Mouse (Mus musculus): Measurements from ENCODE around the gene Olfr791.

Olfr791 gene

DNA sequence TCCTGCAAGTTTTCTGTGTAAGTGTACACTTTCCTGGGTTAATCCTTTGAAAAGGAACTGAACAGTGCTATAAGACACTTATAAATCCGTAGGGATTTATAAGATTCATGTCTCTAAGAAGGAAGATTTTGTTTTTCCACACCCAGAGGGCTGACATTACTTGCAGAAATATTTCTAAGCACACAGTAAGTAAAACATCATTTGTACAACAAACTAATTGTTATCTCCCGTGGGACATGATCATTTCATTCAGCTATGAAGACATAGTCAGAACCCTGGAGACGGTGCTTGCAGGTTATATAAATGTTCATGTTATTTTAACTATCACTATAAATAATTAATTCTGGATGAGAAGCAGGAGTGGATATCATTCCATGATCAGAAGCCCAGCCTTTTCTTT lies at the start of gene Olfr791:
TSS of gene Olfr791 (plus strand) at position 301 of the 400 bp plus-strand sequence.
- DNase-seq: no peak

DNA sequence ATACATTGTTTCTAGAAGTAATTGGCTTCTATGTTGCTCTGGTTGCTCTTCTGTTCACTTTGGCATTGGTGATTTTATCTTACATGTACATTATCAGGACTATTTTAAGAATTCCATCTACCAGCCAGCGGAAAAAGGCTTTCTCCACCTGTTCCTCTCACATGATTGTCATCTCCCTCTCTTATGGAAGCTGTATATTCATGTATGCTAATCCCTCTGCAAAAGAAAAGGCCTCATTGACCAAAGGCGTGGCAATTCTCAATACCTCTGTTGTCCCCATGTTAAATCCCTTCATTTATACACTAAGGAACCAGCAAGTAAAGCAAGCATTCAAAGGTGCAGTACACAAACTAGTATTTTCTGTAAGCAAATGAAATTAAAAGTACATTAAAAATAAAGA lies 48.3 kb upstream of the Olfr791 start:
- no peak for DNase-seq

DNA sequence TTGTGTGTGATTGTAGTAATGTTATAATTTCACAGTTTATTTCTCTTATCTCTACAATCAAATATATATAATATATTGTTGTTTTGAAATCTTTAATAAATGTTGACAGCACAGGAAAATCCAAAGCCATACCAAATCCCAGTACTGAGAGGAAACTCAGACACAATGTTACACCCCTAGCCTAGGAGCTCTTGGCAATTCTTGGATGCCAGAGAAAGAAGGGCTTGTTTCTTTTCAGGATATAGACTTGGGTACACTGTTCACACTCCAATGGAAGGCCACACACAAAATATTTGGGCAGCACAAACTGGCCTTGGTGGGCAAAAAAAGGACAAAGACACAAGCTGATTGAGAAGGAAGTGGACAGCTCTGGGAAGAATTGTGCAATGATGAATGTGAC lies 47.9 kb upstream of the Olfr791 start:
- no peak for DNase-seq

DNA sequence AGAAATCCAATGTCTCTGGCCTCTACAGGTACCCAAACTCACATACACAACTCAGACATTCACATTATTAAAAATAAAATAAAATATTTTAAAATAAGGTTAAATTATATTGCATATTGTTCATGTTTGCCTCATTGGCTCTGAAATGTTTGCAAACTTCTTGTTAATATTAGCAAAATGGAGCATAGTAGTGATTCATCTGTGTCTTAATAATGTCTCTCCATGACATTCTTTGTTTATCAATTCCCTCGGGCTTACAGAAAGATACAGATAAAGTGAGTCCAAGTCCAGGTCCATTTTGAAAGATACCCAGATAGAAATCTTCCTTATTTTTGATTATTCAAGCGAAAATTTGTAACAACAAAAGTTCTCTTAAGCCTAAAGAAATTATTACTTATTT lies 37.1 kb upstream of the Olfr791 start, which contains the start of gene Olfr789:
TSS of gene Olfr789 (plus strand) at position 301 of the 400 bp plus-strand sequence.
- no peak for DNase-seq

DNA sequence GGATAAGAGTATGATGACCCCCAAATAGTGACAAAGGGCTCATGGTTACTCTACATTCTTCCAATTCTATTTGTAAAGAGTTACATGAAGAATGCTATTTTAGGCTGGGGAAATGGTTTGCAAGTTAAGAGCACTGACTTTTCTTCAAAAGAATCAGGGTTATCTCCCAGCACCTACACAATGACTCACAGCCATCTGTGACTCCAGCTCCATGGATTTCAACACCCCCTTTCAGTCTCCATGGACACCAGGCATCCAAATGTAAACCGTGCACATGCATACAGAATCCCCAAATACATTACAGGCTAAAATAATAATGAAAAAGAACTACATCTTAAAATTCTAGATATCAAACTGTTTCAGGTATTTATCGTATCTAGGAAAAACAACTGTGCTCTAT lies 31.5 kb upstream of the Olfr791 start:
- DNase-seq: no peak

DNA sequence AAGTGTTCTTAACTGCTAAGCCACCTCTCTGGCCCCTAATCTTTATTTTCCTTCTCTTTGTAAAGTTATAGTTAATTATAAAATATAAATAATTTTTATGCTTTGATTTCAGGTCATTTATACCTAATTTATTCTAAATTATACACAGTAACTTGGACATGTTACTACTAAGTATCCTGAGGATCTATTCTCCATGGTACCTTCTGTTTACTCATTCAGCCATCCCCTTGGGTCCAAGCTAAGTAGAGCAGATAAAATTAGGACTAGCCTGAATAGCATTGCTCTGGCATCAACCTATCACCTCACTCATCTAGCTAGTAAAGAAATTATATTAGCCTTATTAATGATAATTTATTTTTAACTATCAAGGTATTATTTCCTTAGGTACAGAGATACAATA lies 23.4 kb upstream of the Olfr791 start, which contains the start of gene Olfr790:
TSS of gene Olfr790 (plus strand) at position 301 of the 400 bp plus-strand sequence.
- no peak for DNase-seq

DNA sequence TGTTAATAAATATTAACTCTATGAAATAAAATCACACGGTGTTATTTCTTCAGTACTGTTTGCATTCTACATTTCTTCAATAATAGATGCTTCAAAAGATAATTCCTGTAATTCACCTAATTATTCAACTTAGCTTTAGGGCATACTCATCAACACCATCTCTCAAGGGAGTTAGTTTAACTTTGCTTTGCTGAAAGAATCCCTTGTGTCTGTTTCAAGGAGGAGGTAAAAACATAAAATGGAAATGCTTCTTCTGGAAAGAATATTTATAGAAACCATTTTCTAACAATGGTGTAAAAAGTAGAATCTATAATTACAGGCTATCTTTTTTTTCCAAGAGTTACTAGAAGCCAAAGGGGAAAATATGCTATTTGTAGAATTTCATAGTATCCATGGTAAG lies 17.3 kb downstream of the Olfr791 start, which contains the start of gene Olfr792:
TSS of gene Olfr792 (plus strand) at position 301 of the 400 bp plus-strand sequence.
- DNase-seq: no peak

DNA sequence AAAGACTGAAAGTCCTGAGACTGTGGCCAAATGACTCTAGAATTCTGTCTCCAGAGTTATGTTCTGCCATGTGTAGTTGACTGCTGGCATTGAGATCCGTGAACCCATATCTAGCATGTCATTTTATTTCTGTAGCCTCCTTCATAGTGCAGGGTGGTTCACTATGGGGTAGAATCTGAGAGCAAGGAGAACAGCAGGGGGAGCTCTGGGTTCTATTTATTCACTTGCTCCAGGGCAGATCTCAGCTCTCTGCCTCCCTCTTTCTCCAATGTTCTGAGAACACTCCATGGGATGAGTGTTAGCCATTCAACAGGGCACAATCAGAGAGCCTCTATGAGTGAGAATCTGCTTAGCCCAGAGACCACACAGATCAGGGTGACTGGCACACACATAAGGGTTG lies 27.8 kb downstream of the Olfr791 start:
- no peak for DNase-seq

DNA sequence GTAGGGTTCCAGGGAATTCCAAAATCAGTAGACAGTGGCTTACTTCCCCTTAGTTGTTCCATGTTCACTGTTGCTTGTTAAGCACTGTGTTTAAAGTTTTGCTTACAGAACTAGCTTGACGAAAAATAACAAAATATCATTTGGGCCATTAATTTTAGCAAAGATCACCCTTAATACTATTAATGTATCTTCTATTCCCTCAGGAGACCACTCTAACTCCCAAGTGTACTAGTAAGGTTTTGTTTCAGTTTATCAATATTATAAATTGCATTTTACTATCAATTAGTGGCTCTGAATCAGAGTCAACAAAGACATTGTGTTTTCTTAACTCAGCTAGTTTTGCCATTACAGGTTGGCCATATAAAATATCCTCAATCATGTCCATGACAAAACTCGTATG lies 45.8 kb downstream of the Olfr791 start, which contains the start of gene Olfr794:
TSS of gene Olfr794 (plus strand) at position 301 of the 400 bp plus-strand sequence.
- DNase-seq: no peak

DNA sequence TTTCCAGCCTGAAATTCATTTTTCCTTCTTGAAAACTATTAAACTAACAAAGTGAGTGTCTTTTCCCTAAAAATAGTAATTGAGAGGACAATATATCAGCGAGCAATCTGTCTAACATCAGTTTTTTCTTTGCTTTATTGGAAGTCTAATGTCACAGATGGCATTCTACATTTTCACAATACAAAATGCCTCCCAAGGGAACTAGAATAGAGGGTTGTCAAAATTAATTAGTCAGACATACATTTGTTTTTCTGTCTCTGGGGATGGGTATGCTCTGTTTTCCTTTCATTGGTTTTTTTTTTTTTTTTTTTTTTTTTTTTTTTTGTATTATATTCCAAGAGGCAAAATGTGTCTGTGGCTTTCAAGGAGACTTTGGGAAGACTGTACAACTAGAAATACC lies 55.5 kb downstream of the Olfr791 start:
- no peak for DNase-seq
